Mouse (Mus musculus) embryonic stem cell, embryonic (primary cell): Measurements from ENCODE around the gene Galnt16.

Experiments used
- CTCF ChIA-PET, 4 experiments: fragments of 300-600 bp in 2 of 4; fragments of 350-600 bp in 2 of 4; sonication (Branson Sonifier 250); formaldehyde crosslinking; loops; one replicate each; lab custom pipeline; 2022; ENCODE audit warnings: inconsistent platforms in 2 of 4; lab: Charles Lee
- POLR2A ChIA-PET, 4 experiments: fragments of 300-600 bp in 2 of 4; fragments of 350-600 bp in 2 of 4; sonication (Branson Sonifier 250); formaldehyde crosslinking; loops; one replicate each; lab custom pipeline; 2022; ENCODE audit warnings: antibody characterized with exemption in 4 of 4, inconsistent platforms in 1 of 4; lab: Charles Lee

The Galnt16 gene

DNA sequence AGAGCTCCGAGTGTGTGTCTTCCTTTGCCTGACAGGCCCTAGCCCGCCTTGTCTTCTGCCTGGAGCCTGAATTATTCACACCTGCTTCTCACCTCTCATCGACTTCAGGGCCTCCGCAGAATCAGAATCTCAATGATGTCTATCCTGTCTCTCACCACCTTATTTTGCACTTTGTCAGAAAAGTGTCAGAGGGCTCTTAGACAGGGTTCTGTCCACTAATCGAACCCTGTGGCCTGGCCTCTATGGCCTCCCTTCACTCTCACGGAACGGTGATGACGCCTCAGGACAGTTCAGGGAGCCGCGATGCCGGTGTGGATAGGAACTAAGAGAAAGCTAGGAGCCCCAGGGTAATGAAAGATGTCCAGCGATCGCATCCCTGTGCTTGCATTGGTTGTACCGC lies at the start of gene Galnt16:
Galnt16 (plus strand) TSS at position 301 of the 400 bp plus-strand sequence.
- ChIA-PET POLR2A (interaction anchor here in 3 of 4 experiments (0.5 to 3.7 kb wide), 28 partner anchors 9 to 427 kb away, joined by 3 to 16 read pairs (median 4); partner anchors contain the start of genes Erh (in 1 of the 3), Slc39a9 (in 1 of the 3), Srsf5 (in 1 of the 3) and Zfp36l1 (in 1 of the 3)), CTCF (interaction anchor here (0.6 to 1.3 kb wide), 10 partner anchors 53 to 360 kb away, joined by 3 to 5 read pairs (median 3); no protein-coding TSS in a partner anchor)

GRCm38 (mm10) chr12:80470206-80470605 lies 47.9 kb upstream of the Galnt16 start:
- CTCF ChIA-PET, result no interaction called here
- POLR2A ChIA-PET, result interaction anchor here in 1 of 4 experiments (0.7 kb wide), 1 partner anchor 472 kb away, joined by 7 read pairs; no protein-coding TSS in a partner anchor

DNA sequence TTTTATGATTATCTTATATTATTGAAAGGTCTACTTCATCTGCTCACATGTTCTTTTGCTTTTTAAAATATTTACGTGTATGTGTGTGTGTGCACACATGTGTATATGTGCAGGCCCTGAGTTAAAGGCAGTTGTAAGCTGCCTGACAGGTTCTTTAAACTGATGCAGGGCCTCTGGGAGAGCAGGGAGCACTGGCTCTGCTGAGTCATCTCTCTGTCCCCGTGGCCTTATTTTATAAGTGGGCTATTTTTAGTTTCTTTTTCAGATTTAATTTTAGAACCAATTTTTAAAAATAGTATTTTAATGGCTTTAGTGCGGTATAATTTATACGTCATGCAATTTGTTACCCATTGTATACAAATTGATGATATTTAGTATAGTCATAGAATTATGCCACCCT lies 46.2 kb upstream of the Galnt16 start:
- CTCF ChIA-PET, result no interaction called here
- POLR2A ChIA-PET, result no interaction called here

- ChIA-PET POLR2A (interaction anchor here in 1 of 4 experiments (1.3 kb wide), 1 partner anchor 10 kb away, joined by 3 read pairs; no protein-coding TSS in a partner anchor), CTCF (no interaction called here)
These were observed 44.3 kb upstream of the Galnt16 start for GRCm38 (mm10) chr12:80473731-80474130.

DNA sequence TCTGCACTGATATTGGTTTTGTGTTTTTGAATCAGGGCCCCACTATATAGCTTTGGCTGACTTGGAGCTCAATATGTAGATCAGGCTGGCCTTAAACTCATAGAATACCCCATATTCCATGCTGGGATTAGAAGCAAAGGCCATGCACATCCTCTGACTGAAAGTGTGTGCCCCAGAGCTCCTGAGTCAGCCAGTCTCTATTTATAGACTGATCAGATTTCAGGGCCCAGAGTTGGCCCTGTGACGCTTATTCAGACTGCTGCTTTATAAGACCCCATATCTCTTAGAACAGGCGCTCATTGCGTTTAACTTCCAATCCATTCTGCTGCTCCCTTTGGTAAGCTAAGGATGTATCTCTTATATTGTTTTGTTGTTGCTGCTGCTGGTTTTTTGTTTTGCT lies 38.1 kb upstream of the Galnt16 start:
- ChIA-PET POLR2A (interaction anchor here in 1 of 4 experiments (1.5 kb wide), 1 partner anchor 17 kb away, joined by 3 read pairs; no protein-coding TSS in a partner anchor), CTCF (interaction anchor here in 1 of 4 experiments (0.6 kb wide), 1 partner anchor 44 kb away, joined by 3 read pairs; no protein-coding TSS in a partner anchor)

DNA sequence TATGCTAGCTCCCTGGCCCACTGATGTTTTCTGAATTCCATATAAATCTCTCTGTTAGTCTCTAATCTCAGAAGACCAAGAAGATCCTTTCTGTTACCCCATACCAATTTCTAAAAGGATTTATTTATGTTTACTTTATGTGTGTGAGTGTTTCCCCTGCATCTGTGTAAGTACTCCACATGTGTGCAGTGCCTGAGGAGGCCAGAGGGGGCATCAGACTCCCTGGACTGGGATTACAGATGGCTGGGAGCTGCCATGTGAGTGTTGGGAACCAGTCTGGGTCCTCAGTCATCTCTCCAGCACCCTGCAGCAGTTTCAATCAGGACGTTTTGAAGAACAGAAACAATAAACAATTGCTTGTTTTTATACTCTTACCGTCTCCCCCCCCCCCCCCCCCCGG lies 34.7 kb upstream of the Galnt16 start:
- ChIA-PET POLR2A (interaction anchor here in 2 of 4 experiments (0.7 to 0.9 kb wide), 4 partner anchors 16 to 791 kb away, joined by 3 to 4 read pairs (median 3); partner anchors contain the start of genes Srsf5 (in 1 of the 2) and Zfp36l1 (in 1 of the 2)), CTCF (interaction anchor here (0.5 to 1.0 kb wide), 4 partner anchors 37 to 125 kb away, joined by 3 read pairs; no protein-coding TSS in a partner anchor)

GRCm38 (mm10) chr12:80493311-80493710 lies 24.8 kb upstream of the Galnt16 start:
- ChIA-PET POLR2A (interaction anchor here in 2 of 4 experiments (0.7 to 1.6 kb wide), 4 partner anchors 29 to 452 kb away, joined by 3 to 6 read pairs (median 4); partner anchors contain the start of gene Srsf5 (in 1 of the 2)), CTCF (interaction anchor here in 1 of 4 experiments (0.6 kb wide), 1 partner anchor 723 kb away, joined by 3 read pairs; no protein-coding TSS in a partner anchor)

GRCm38 (mm10) chr12:80495691-80496090 lies 22.4 kb upstream of the Galnt16 start:
- CTCF ChIA-PET, result no interaction called here
- POLR2A ChIA-PET, result interaction anchor here in 2 of 4 experiments (0.7 to 1.2 kb wide), 6 partner anchors 9 to 37 kb away, joined by 3 to 4 read pairs (median 3); partner anchors contain the start of gene Exd2 (in 1 of the 2)

- POLR2A ChIA-PET, result interaction anchor here in 2 of 4 experiments (0.6 to 2.6 kb wide), 5 partner anchors 20 to 144 kb away, joined by 3 to 6 read pairs (median 3); partner anchors contain the start of gene Galnt16 (in 1 of the 2)
These were observed 19.7 kb upstream of the Galnt16 start for GRCm38 (mm10) chr12:80498356-80498755.

DNA sequence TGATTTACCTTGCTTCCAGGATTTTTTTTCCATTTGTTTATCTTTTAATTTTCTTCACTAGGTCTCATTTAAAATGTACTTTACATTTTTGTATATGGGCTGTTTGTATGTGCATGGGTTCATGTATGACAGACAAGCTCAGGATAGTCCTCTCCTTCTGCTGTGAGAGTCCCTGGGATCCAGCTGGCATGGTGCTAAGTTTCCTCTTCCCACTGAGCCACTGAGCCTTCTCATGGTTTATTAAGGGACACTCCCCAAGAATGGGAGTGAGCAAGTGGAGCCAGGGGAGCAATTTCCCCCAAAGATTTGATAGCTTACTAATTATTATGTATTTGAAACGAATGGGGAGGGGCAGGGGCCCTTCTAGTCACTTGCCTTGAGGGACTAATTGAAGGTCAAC lies 17.6 kb upstream of the Galnt16 start:
- POLR2A ChIA-PET, result interaction anchor here in 1 of 4 experiments (0.7 to 2.2 kb wide), 4 partner anchors 14 to 102 kb away, joined by 3 to 6 read pairs (median 4); partner anchors contain the start of gene Galnt16
- CTCF ChIA-PET, result no interaction called here

More at GRCm38 (mm10) chr12:80498356-80498755, 19.7 kb upstream of the Galnt16 start:
- CTCF ChIA-PET, result interaction anchor here in 3 of 4 experiments (0.6 to 1.7 kb wide), 9 partner anchors 12 to 175 kb away, joined by 3 to 5 read pairs (median 3); no protein-coding TSS in a partner anchor

DNA sequence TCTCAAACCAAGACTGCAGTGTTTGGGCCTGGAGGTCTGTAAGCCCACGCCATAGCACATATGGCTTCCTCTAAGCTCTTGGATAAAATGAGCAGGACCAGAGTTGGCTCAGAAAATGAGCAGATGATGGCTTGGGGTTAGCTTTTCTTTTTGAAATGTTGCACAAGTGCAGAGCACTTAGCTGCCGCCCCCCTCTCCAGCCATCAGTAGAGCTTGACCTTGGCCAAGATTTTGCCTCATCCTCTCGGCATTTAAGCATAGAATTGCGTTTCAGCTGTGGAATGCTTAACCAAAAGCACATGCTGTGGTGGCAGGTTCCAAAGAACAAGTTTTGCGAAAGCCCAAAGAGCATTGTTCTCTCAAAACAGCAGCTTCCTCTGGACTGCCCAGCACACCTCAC lies 13.4 kb upstream of the Galnt16 start:
- POLR2A ChIA-PET, result interaction anchor here in 2 of 4 experiments (0.5 to 1.6 kb wide), 5 partner anchors 9 to 439 kb away, joined by 3 to 6 read pairs (median 4); partner anchors contain the start of gene Galnt16 (in 1 of the 2)
- CTCF ChIA-PET, result interaction anchor here in 2 of 4 experiments (1.0 to 1.2 kb wide), 2 partner anchors 17 to 139 kb away, joined by 3 read pairs; partner anchors contain the start of gene Slc39a9 (in 1 of the 2)

DNA sequence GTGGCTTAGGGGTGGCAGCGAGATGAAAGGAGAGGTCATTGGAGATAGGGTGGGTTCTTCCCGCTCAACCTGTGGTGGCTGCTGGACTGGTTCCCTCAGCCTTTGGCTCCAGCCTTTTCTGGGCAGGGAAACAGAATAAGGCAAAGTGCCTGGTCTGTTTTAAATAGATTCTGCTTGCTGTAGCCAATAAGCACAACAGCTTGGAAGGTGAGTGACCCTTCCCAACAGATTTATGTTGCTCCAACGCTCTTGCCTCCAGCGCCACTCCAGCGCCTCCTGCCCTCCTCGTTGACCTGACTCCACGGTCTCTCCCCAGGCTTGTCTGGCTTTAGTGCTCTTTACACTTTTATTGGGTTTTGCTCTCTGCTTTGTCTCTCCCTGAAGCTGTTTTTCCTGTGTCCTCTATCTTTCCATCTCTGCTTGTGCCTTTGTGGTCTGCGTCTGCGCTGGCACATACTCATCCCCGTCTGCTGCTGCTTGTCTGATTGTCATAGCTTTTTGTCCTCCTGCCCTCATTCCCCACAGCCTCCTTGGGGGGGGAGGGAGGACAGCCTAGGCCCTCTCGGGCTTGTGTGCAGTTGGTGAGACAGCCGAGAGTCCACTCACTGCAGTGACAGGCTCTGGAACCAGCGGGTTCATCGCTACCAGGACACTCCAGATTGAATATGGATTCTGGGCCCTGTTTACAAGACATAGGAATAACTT lies 10.9 kb upstream of the Galnt16 start:
- CTCF ChIA-PET, result no interaction called here

DNA sequence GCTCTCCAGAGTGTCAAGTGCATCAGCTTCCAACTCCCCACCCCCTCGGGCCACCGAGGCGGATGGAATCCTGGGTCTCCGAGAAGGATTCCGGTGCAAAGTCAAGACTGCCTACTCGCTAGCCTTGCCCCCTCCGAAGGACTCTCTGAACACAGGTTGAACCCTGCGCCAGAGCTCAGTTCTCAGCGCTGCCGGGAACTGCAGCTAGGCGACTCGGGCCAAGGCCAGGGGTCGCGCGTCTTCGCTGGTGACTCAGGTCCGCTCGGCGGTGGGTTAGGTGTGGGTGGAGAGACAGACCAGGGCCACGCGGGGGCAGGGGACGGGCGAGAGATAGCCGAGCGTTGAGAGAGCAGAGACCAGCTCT lies 298 bp downstream of the Galnt16 start:
- ChIA-PET CTCF (interaction anchor here (0.5 to 1.3 kb wide), 13 partner anchors 52 to 361 kb away, joined by 3 to 5 read pairs (median 3); no protein-coding TSS in a partner anchor), POLR2A (interaction anchor here (0.5 to 3.7 kb wide), 36 partner anchors 10 to 426 kb away, joined by 3 to 16 read pairs (median 3); partner anchors contain the start of genes Slc39a9 (in 2 of the 4), Erh (in 1 of the 4), Srsf5 (in 1 of the 4) and Zfp36l1 (in 1 of the 4))

More for the DNA sequence above, 10.9 kb upstream of the Galnt16 start:
- POLR2A ChIA-PET, result interaction anchor here in 2 of 4 experiments (0.7 to 1.2 kb wide), 4 partner anchors 16 to 132 kb away, joined by 3 to 4 read pairs (median 3); no protein-coding TSS in a partner anchor

- ChIA-PET CTCF (interaction anchor here (0.5 to 1.5 kb wide), 29 partner anchors 30 to 365 kb away, joined by 3 to 8 read pairs (median 3); partner anchors contain the start of genes Plekhd1 (in 2 of the 4) and Slc39a9 (in 1 of the 4)), POLR2A (interaction anchor here (0.6 to 3.7 kb wide), 46 partner anchors 9 to 556 kb away, joined by 3 to 16 read pairs (median 4); partner anchors contain the start of genes Slc39a9 (in 3 of the 4), Dcaf5 (in 1 of the 4), Erh (in 1 of the 4) and Srsf5 (in 1 of the 4))
These were observed 912 bp downstream of the Galnt16 start for GRCm38 (mm10) chr12:80518757-80519620.

DNA sequence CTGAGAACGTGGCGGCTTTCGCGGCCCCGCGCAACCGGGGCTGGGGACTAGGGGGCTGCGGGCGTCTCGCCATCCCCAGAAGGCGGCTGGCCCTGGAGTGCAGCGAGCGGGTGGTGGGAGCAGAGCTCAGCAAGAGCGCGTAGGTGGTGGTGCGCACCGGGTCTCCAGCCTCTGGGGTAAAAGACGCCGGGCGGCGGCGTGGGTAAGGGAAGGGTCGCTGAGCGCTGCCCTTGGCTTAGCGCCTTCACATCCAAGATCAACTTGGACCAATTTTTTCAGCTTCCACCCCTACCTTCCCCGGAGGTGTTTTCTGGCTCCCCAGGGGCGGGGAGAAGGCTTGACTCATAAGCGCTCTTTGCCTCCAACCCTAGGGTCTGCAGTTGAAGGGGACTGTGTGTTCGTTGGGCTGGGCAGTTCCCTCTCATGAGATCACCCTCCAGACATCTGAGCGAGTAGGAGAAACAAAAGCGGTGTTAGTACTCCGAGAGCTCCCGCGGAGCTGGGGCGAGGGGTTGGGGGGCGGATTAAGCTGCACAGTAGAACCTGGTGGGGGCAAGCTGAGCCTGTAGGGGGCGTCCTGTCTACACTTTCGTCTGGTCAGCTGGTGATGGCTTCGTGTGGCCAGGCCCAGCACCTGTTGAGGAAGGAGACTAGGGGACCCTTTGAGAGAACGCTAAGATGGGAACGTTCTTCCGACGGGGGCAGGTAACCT lies 1.7 kb downstream of the Galnt16 start:
- POLR2A ChIA-PET, result interaction anchor here (0.6 to 3.7 kb wide), 33 partner anchors 16 to 1628 kb away, joined by 3 to 16 read pairs (median 4); partner anchors contain the start of genes Slc39a9 (in 3 of the 4), Dcaf5 (in 1 of the 4), Erh (in 1 of the 4) and Exd2 (in 1 of the 4)
- CTCF ChIA-PET, result interaction anchor here (0.5 to 1.5 kb wide), 34 partner anchors 21 to 495 kb away, joined by 3 to 8 read pairs (median 3); partner anchors contain the start of genes Plekhd1 (in 2 of the 4) and Slc39a9 (in 1 of the 4)

GRCm38 (mm10) chr12:80522006-80522405 lies 3.9 kb downstream of the Galnt16 start:
- ChIA-PET POLR2A (interaction anchor here in 2 of 4 experiments (0.6 to 1.8 kb wide), 2 partner anchors 118 to 197 kb away, joined by 3 to 5 read pairs; no protein-coding TSS in a partner anchor), CTCF (interaction anchor here in 2 of 4 experiments (0.6 to 0.9 kb wide), 2 partner anchors 12 to 17 kb away, joined by 3 read pairs; no protein-coding TSS in a partner anchor)
